Mouse (Mus musculus) olfactory bulb, adult 2 months (tissue): Measurements from ENCODE around the gene Cacna1c.

Experiments
- CTCF ChIP-seq: fragments of 200-500 bp; IDR thresholded peaks from 2 replicates; pipeline ENCODE4 v1.5.1; 2012; ENCODE audit warnings: low read depth, mild to moderate bottlenecking, low read length, moderate library complexity; ENCODE audit not compliant: insufficient read depth
- POLR2A ChIP-seq: fragments of 200-500 bp; IDR thresholded peaks from 2 replicates; pipeline ENCODE4 v1.6.1; 2012; ENCODE audit warnings: mild to moderate bottlenecking, low read depth, low read length, moderate library complexity; ENCODE audit not compliant: insufficient read depth

DNA sequence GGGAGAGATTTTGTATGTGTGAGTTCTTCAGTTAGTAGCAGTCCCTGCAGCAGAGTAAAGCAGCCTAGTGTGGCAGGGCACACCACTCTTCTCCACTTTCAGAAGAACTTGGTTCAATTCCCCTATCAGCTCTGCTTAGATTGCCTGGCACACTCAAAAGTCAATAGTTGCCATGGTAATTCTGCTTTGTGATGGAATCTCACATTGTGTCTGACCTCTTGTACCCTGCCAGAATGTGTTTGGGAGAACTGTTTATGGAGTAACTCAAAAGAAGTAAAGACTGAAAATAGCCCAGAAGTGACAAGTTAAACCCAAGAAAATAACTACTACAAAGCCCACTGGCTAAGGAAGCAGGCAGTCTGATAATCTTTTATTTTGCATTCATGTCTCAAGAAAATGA is 240.4 kb downstream of the Cacna1c start:
- TF ChIP-seq POLR2A (no peak), CTCF (no peak)
